Mouse (Mus musculus): Measurements from ENCODE around the gene Tunar. TPM values are rescaled to one million over a fixed set of nuclear protein-coding genes. Genes with fewer than 3 reads are reported as not detected.

Tunar gene
- polyA plus RNA-seq, 1 experiment from 2014 or later: 0.09 TPM

GRCm38 (mm10) chr12:105426541-105426940, 92.9 kb downstream of the Tunar start:
- no peaks in the 10 kb centered on the region for H3K4me1 ChIP-seq (ENCODE audit: control insufficient read depth, insufficient read depth, low read length)
- H3K27ac ChIP-seq (ENCODE audit: low read depth, low read length): no peak overlapping the region
- 78% methylated on average over 7 of the region's 7 CpGs for WGBS
- ATAC-seq (ENCODE audit: low FRiP score, low TSS enrichment): no peak
- H3K36me3 ChIP-seq (ENCODE audit: control insufficient read depth, insufficient read depth, low read length): no peaks in the 10 kb centered on the region
- no peaks in the 10 kb centered on the region for H3K27me3 ChIP-seq (ENCODE audit: control insufficient read depth, insufficient read depth, low read length)
- H3K9me3 ChIP-seq (ENCODE audit: control insufficient read depth, low read length): no peaks in the 10 kb centered on the region
- no peak overlapping the region for H3K9ac ChIP-seq (ENCODE audit: low read depth, low read length)
- H3K4me2 ChIP-seq (replicated peaks; ENCODE audit: low read depth, low read length): no peak overlapping the region
- no peak overlapping the region for H3K4me3 ChIP-seq (ENCODE audit: low read length)

GRCm38 (mm10) chr12:105427039-105427757, 93.5 kb downstream of the Tunar start:
- 20% methylated on average over 10 of the region's 10 CpGs for WGBS
- no peaks in the 10 kb centered on the region for H3K27me3 ChIP-seq (ENCODE audit: control insufficient read depth, insufficient read depth, low read length)
- peak; percentile 68; the same call in 1 of the 2 replicates for ATAC-seq (ENCODE audit: low FRiP score, low TSS enrichment)
- no peaks in the 10 kb centered on the region for H3K4me1 ChIP-seq (ENCODE audit: control insufficient read depth, insufficient read depth, low read length)
- H3K27ac ChIP-seq (ENCODE audit: low read depth, low read length): no peak overlapping the region
- H3K36me3 ChIP-seq (ENCODE audit: control insufficient read depth, insufficient read depth, low read length): no peaks in the 10 kb centered on the region
- H3K4me2 ChIP-seq (replicated peaks; ENCODE audit: low read depth, low read length): 0 out of 2 replicates have a peak overlapping the region, but pooled peaks have one; percentile 12
- H3K9ac ChIP-seq (ENCODE audit: low read depth, low read length): no peak overlapping the region
- H3K4me3 ChIP-seq (ENCODE audit: low read length): no peak overlapping the region; the same call in 1 of the 2 replicates
- H3K9me3 ChIP-seq (ENCODE audit: control insufficient read depth, low read length): no peaks in the 10 kb centered on the region

- no peaks in the 10 kb centered on the region for H3K36me3 ChIP-seq (ENCODE audit: control insufficient read depth, insufficient read depth, low read length)
- no peak overlapping the region for H3K4me2 ChIP-seq (replicated peaks; ENCODE audit: low read depth, low read length)
- 0 out of 2 replicates have a peak, but pooled peaks cover 6% of the 10 kb centered on the region for H3K4me1 ChIP-seq (ENCODE audit: control insufficient read depth, insufficient read depth, low read length)
- no peak overlapping the region for H3K9ac ChIP-seq (ENCODE audit: low read depth, low read length)
- ATAC-seq (ENCODE audit: low FRiP score, low TSS enrichment): no peak
- no peaks in the 10 kb centered on the region for H3K9me3 ChIP-seq (ENCODE audit: control insufficient read depth, low read length)
- no peaks in the 10 kb centered on the region for H3K27me3 ChIP-seq (ENCODE audit: control insufficient read depth, insufficient read depth, low read length)
- H3K27ac ChIP-seq (ENCODE audit: low read depth, low read length): no peak overlapping the region
- WGBS: 52% methylated on average over 3 of the region's 3 CpGs
- H3K4me3 ChIP-seq (ENCODE audit: low read length): no peak overlapping the region
Measured at GRCm38 (mm10) chr12:105431872-105432271, 98.2 kb downstream of the Tunar start.

GRCm38 (mm10) chr12:105432807-105433206, 99.1 kb downstream of the Tunar start:
- H3K27ac ChIP-seq (ENCODE audit: low read depth, low read length): no peak overlapping the region
- H3K4me2 ChIP-seq (replicated peaks; ENCODE audit: low read depth, low read length): no peak overlapping the region
- WGBS: 42% methylated on average over 3 of the region's 3 CpGs
- ATAC-seq (ENCODE audit: low FRiP score, low TSS enrichment): no peak
- H3K4me1 ChIP-seq (ENCODE audit: control insufficient read depth, insufficient read depth, low read length): 0 out of 2 replicates have a peak, but pooled peaks cover 6% of the 10 kb centered on the region
- no peaks in the 10 kb centered on the region for H3K36me3 ChIP-seq (ENCODE audit: control insufficient read depth, insufficient read depth, low read length)
- no peak overlapping the region for H3K9ac ChIP-seq (ENCODE audit: low read depth, low read length)
- no peaks in the 10 kb centered on the region for H3K27me3 ChIP-seq (ENCODE audit: control insufficient read depth, insufficient read depth, low read length)
- H3K4me3 ChIP-seq (ENCODE audit: low read length): no peak overlapping the region
- H3K9me3 ChIP-seq (ENCODE audit: control insufficient read depth, low read length): no peaks in the 10 kb centered on the region

Other genes starting within 250 kb of the Tunar start
- not detected in 2 replicates for gene Tcl1b2, start 187.9 kb upstream of the Tunar start, polyA plus RNA-seq (2014; fragmentation: Nextera tagmentation; extraction: Ambion mirVana)
- gene Tcl1b1, start 174.2 kb upstream of the Tunar start, polyA plus RNA-seq (2014; fragmentation: Nextera tagmentation; extraction: Ambion mirVana): not detected in 2 replicates
- not detected in 2 replicates for gene Tcl1b5, start 157.5 kb upstream of the Tunar start, polyA plus RNA-seq (2014; fragmentation: Nextera tagmentation; extraction: Ambion mirVana)
- not detected in 2 replicates for gene Tcl1b3, start 142.8 kb upstream of the Tunar start, polyA plus RNA-seq (2014; fragmentation: Nextera tagmentation; extraction: Ambion mirVana)
- not detected in 2 replicates for gene Tcl1b4, start 131.9 kb upstream of the Tunar start, polyA plus RNA-seq (2014; fragmentation: Nextera tagmentation; extraction: Ambion mirVana)
- not detected in 2 replicates for gene Tcl1, start 111.1 kb upstream of the Tunar start, polyA plus RNA-seq (2014; fragmentation: Nextera tagmentation; extraction: Ambion mirVana)
- gene D430019H16Rik, start 120.0 kb downstream of the Tunar start, polyA plus RNA-seq (2014; fragmentation: Nextera tagmentation; extraction: Ambion mirVana): 2.5 and 3.1 TPM in 2 replicates
- gene Bdkrb2, start 229.4 kb downstream of the Tunar start, polyA plus RNA-seq (2014; fragmentation: Nextera tagmentation; extraction: Ambion mirVana): 0.12 and 0.14 TPM in 2 replicates

All from kidney, embryonic 14.5 days (tissue).